Mouse (Mus musculus): Measurements from ENCODE around the gene Mmp25. TPM values are rescaled to one million over a fixed set of nuclear protein-coding genes. Genes with fewer than 3 reads are reported as not detected.

Mmp25 gene
- polyA plus RNA-seq, 1 experiment from 2014 or later = 0.41 TPM

- peaks cover 51% of the 10 kb centered on the region for H3K4me1 ChIP-seq
- peak overlapping the region; percentile 58 for H3K9ac ChIP-seq
- H3K4me3 ChIP-seq = peak overlapping the region; percentile 57
- H3K4me2 ChIP-seq = peak overlapping the region; percentile 96
- H3K36me3 ChIP-seq = no peaks in the 10 kb centered on the region
- no peak for ATAC-seq (ENCODE audit: borderline replicate concordance, extremely low read depth, low FRiP score, low TSS enrichment)
- no peaks in the 10 kb centered on the region for H3K9me3 ChIP-seq
- H3K27me3 ChIP-seq = peaks cover 33% of the 10 kb centered on the region
- under 1% methylated on average over 37 of the region's 37 CpGs for WGBS
- peak overlapping the region; percentile 89 for H3K27ac ChIP-seq
These were observed 31.5 kb upstream of the Mmp25 start for GRCm38 (mm10) chr17:23676473-23677031.

DNA sequence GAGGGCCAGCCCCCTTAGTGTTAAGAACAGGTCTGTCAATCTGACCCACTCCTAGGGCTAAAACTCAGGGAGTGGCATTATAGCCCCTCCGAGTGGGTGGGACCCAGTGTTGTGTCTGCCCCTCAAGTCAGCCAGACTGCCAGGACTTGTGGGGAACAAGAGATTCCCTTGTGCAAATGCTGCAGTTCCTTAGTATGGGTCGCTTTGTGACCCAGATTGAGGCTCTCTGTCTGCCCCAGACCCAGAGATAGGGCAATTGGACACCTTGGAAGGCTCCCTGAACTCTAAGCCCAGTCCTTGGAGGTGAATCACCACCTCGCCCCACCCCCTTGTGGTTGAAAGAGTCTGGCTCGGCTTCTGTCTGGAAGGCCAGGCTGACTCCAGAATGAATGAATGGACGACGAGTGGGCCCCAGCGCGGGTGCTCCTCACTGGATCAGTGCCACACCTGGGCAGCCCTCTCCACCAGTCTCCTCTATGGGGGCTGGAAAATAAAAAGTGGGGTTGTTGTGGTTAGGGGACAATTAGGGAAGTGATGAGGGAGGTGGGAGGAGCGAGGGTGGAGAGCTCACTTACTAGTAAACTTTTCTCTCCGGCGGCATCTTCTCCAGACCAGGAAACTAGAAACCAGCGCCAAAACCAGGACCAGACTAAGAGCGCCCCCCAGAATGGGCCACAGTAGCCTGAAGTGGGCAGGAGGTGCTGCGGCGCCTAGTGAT lies 30.6 kb upstream of the Mmp25 start:
- 13% methylated on average over 15 of the region's 15 CpGs for WGBS
- Histone ChIP-seq H3K36me3 (no peaks in the 10 kb centered on the region), H3K4me3 (peak overlapping the region; percentile 57), H3K27me3 (peaks cover 25% of the 10 kb centered on the region), H3K4me2 (peak overlapping the region; percentile 96), H3K27ac (peak overlapping the region; percentile 89), H3K9ac (peak overlapping the region; percentile 58), H3K9me3 (no peaks in the 10 kb centered on the region), H3K4me1 (peaks cover 44% of the 10 kb centered on the region)
- ATAC-seq (ENCODE audit: borderline replicate concordance, extremely low read depth, low FRiP score, low TSS enrichment) = no peak

GRCm38 (mm10) chr17:23675127-23675526 lies 30.1 kb upstream of the Mmp25 start:
- no peak for ATAC-seq (ENCODE audit: borderline replicate concordance, extremely low read depth, low FRiP score, low TSS enrichment)
- H3K27ac ChIP-seq = peak overlapping the region; percentile 89
- H3K9ac ChIP-seq = 0 out of 2 replicates have a peak overlapping the region, but pooled peaks have one; percentile 58
- H3K27me3 ChIP-seq = peaks cover 19% of the 10 kb centered on the region
- no peaks in the 10 kb centered on the region for H3K36me3 ChIP-seq
- no peaks in the 10 kb centered on the region for H3K9me3 ChIP-seq
- H3K4me3 ChIP-seq = peak overlapping the region; percentile 73
- peaks cover 44% of the 10 kb centered on the region for H3K4me1 ChIP-seq
- 29% methylated on average over 5 of the region's 5 CpGs for WGBS
- H3K4me2 ChIP-seq = peak overlapping the region; percentile 96

- peak overlapping the region; percentile 73 for H3K4me3 ChIP-seq
- no peak for ATAC-seq (ENCODE audit: borderline replicate concordance, extremely low read depth, low FRiP score, low TSS enrichment)
- H3K4me2 ChIP-seq = peak overlapping the region; percentile 96
- peak overlapping the region; percentile 89 for H3K27ac ChIP-seq
- peaks cover 12% of the 10 kb centered on the region for H3K27me3 ChIP-seq
- 28% methylated on average over 9 of the region's 9 CpGs for WGBS
- peak overlapping the region; percentile 64 for H3K9ac ChIP-seq
- no peaks in the 10 kb centered on the region for H3K9me3 ChIP-seq
- no peaks in the 10 kb centered on the region; the same call in 1 of the 2 replicates for H3K36me3 ChIP-seq
- peaks cover 44% of the 10 kb centered on the region for H3K4me1 ChIP-seq
These were observed 29.3 kb upstream of the Mmp25 start for GRCm38 (mm10) chr17:23674271-23674952.

DNA sequence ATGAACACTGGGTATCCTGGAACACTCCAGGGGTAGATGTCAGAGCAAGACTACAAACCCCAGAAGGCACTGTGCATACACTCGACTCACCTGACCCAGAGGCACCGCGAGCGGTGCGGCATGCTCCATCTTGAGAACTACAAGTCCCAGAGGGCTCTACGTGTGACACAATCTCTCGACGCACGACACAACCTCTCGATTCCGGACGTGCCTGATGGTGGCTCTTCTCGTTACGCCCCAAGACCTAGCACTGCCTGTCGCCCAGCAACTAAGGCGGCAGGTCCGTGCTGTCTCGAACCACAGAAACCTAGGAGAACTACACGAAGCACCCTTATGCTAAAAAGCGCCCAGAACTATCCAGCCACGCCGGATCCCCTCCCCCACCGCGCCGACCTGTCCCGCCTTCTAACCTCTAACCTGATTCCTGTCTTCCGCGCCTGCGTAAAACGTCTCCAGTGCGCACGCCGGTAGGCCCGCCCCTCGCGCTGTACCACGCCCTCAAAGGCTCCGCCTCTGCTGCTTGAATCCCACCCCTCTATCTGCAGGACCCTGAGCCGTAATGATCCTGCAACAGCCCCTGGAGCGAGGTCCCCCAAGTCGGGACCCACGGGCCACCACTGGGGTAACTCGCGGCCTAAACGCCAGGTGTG lies 28.5 kb upstream of the Mmp25 start, which contains the start of the genes Hcfc1r1 and Thoc6:
Gene Hcfc1r1 (plus strand): TSS at position 173 of the 650 bp plus-strand sequence.
Gene Thoc6 (minus strand): TSS at position 459 of the 650 bp plus-strand sequence.
- peaks cover 44% of the 10 kb centered on the region for H3K4me1 ChIP-seq
- H3K4me3 ChIP-seq = peak within 1 kb of the TSS; percentile 73
- H3K9ac ChIP-seq = peak within 1 kb of the TSS; percentile 64
- ATAC-seq (ENCODE audit: borderline replicate concordance, extremely low read depth, low FRiP score, low TSS enrichment) = peak; percentile 91
- H3K9me3 ChIP-seq = no peaks in the 10 kb centered on the region
- WGBS = under 1% methylated on average over 45 of the region's 45 CpGs
- H3K4me2 ChIP-seq = peak within 1 kb of the TSS; percentile 96
- H3K36me3 ChIP-seq = peaks cover 8% of the 10 kb centered on the region
- peak within 1 kb of the TSS; percentile 89 for H3K27ac ChIP-seq
- H3K27me3 ChIP-seq = peaks cover 3% of the 10 kb centered on the region

- Histone ChIP-seq H3K9me3 (no peaks in the 10 kb centered on the region), H3K4me1 (peaks cover 41% of the 10 kb centered on the region), H3K4me3 (peak overlapping the region; percentile 73), H3K27me3 (no peaks in the 10 kb centered on the region), H3K4me2 (peak overlapping the region; percentile 96), H3K36me3 (peaks cover 9% of the 10 kb centered on the region), H3K27ac (no peak overlapping the region), H3K9ac (peak overlapping the region; percentile 64; the same call in 1 of the 2 replicates)
- WGBS = 58% methylated on average over 3 of the region's 3 CpGs
- ATAC-seq (ENCODE audit: borderline replicate concordance, extremely low read depth, low FRiP score, low TSS enrichment) = no peak
These were observed 27.7 kb upstream of the Mmp25 start for GRCm38 (mm10) chr17:23672761-23673160.

- no peak for ATAC-seq (ENCODE audit: borderline replicate concordance, extremely low read depth, low FRiP score, low TSS enrichment)
- no peaks in the 10 kb centered on the region for H3K27me3 ChIP-seq
- no peak overlapping the region for H3K9ac ChIP-seq
- H3K9me3 ChIP-seq = no peaks in the 10 kb centered on the region
- H3K27ac ChIP-seq = no peak overlapping the region
- H3K4me2 ChIP-seq = no peak overlapping the region
- H3K36me3 ChIP-seq = peaks cover 14% of the 10 kb centered on the region
- WGBS = 88% methylated on average over 3 of the region's 3 CpGs
- H3K4me3 ChIP-seq = no peak overlapping the region
- peaks cover 33% of the 10 kb centered on the region for H3K4me1 ChIP-seq
These were observed 26.4 kb upstream of the Mmp25 start for GRCm38 (mm10) chr17:23671519-23671918.

GRCm38 (mm10) chr17:23670516-23671074 lies 25.5 kb upstream of the Mmp25 start:
- no peak for ATAC-seq (ENCODE audit: borderline replicate concordance, extremely low read depth, low FRiP score, low TSS enrichment)
- H3K4me2 ChIP-seq = no peak overlapping the region
- no peak overlapping the region for H3K4me3 ChIP-seq
- H3K27me3 ChIP-seq = no peaks in the 10 kb centered on the region
- no peak overlapping the region for H3K27ac ChIP-seq
- peaks cover 14% of the 10 kb centered on the region for H3K36me3 ChIP-seq
- H3K4me1 ChIP-seq = peaks cover 23% of the 10 kb centered on the region
- no peak overlapping the region for H3K9ac ChIP-seq
- 90% methylated on average over 7 of the region's 7 CpGs for WGBS
- no peaks in the 10 kb centered on the region for H3K9me3 ChIP-seq

- no peak for ATAC-seq (ENCODE audit: borderline replicate concordance, extremely low read depth, low FRiP score, low TSS enrichment)
- Histone ChIP-seq H3K9ac (no peak overlapping the region), H3K27ac (no peak overlapping the region), H3K4me2 (no peak overlapping the region), H3K9me3 (no peaks in the 10 kb centered on the region), H3K4me1 (0 out of 2 replicates have a peak, but pooled peaks cover 4% of the 10 kb centered on the region), H3K27me3 (peaks cover 26% of the 10 kb centered on the region), H3K4me3 (no peak overlapping the region), H3K36me3 (peaks cover 14% of the 10 kb centered on the region)
- 74% methylated on average over 14 of the region's 14 CpGs for WGBS
These were observed 20.4 kb upstream of the Mmp25 start for GRCm38 (mm10) chr17:23665511-23665910.

DNA sequence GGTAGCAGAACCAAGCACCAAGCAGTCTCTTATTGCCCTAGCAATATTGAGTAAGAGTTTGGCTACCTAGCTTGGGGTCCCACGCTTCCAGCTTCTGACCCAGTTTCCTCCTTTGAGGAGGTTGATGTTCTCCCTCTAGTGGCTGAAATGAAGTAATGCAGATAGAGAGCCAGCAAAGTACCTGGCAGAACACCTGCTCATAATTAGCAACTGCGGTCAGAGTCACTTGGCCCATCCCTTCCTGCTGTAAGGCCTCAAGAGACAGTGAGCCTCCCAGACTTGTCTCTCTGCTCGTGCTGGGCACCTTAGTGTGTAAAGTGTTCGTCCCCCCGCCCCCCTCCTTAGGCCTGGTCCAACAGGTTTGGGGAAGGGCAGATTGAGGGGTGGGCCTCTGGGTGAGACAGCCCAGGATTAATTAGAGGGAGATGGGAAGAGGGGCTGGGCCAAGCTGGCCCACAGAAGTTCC lies 19.5 kb upstream of the Mmp25 start:
- ATAC-seq (ENCODE audit: borderline replicate concordance, extremely low read depth, low FRiP score, low TSS enrichment) = no peak

GRCm38 (mm10) chr17:23661526-23661925 lies 16.4 kb upstream of the Mmp25 start:
- Histone ChIP-seq H3K27ac (no peak overlapping the region), H3K9ac (no peak overlapping the region), H3K4me3 (no peak overlapping the region), H3K4me1 (0 out of 2 replicates have a peak, but pooled peaks cover 4% of the 10 kb centered on the region), H3K4me2 (peak overlapping the region; percentile 58; the same call in 1 of the 2 replicates), H3K9me3 (no peaks in the 10 kb centered on the region), H3K36me3 (no peaks in the 10 kb centered on the region), H3K27me3 (peaks cover 34% of the 10 kb centered on the region)
- ATAC-seq (ENCODE audit: borderline replicate concordance, extremely low read depth, low FRiP score, low TSS enrichment) = no peak
- 3% methylated on average over 9 of the region's 9 CpGs for WGBS

More for the DNA sequence above, 19.5 kb upstream of the Mmp25 start:
- 14% methylated on average over 5 of the region's 5 CpGs for WGBS
- peaks cover 14% of the 10 kb centered on the region for H3K36me3 ChIP-seq
- no peak overlapping the region for H3K9ac ChIP-seq
- peaks cover 34% of the 10 kb centered on the region for H3K27me3 ChIP-seq
- H3K4me3 ChIP-seq = no peak overlapping the region
- H3K27ac ChIP-seq = no peak overlapping the region
- no peak overlapping the region for H3K4me2 ChIP-seq
- H3K4me1 ChIP-seq = 0 out of 2 replicates have a peak, but pooled peaks cover 4% of the 10 kb centered on the region
- no peaks in the 10 kb centered on the region for H3K9me3 ChIP-seq

All from lung, embryonic 15.5 days (tissue).